Mouse (Mus musculus) retina, adult 2 months (tissue): ENCODE measurements around the gene Rasgef1b.

Experiments used
- DNase-seq: peaks from one replicate; pipeline ENCODE4 v3.0.0-alpha.2; 2012; ENCODE audit warnings: low read depth, low spot score

Rasgef1b gene

DNA sequence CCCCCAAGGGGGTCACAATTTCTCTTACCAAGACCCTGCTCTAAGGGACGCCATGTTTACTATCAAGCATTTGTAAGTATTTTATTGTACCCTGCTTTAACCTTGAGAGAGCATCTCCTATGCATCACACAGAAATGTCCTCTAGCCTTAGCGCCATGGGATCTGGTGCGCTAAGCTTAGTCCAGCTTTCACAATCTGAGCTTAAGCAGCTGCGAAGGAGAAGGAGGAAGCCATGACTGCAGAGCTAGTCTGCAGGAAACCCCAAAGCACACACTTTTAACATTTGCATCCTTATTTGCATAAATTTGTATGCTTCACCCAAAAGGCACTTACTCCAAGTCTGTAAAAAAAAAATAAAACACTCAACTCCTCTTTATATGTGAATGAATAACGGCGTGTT is 354.4 kb downstream of the Rasgef1b start:
- no peak for DNase-seq

DNA sequence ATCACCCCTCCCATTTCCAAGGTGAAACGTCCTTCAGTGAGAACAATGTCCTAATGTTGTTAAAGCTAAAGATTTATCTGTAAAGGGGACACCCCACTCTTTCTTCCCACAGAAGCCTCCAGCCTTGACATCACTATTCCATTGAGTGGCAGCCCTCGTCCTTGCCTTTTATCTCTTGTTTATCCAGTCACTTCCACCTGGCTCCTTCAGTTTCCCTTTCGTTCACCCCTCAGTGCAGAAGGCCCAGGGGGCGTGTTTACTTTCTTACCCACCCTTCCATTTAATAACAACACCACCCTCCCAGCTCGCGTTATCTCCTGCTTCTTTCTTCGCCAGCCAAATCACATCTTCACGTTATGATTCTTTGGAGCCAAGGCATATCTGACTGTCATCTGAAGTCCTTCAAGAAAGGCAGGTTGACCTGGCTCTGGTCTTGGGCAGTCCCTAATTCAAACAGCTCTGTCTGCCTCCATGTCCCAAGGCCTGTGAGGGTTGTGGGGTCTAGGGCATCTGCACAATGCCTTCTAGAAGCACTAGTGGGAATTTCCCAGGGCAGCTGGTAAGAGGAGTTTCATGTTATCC is 355.2 kb downstream of the Rasgef1b start:
- DNase-seq: no peak

DNA sequence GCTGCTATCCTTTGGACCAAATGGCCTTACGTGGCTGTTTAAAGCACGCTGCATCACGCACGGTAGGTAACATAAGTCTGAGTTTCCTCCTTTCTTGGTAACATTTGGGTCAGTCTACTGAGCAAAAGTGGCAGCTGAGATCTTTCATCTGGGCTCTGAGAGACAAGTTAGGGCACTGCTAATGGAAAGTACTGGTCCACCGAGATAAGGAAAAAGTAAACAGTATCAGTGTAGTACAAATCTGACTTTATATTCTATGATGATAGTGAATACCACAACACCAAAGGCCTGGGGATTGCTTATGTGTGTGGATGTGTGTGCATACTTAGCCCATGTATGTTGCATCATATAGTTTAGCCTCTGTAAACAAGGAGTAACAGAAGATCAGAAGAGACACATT is 358.2 kb downstream of the Rasgef1b start:
- no peak for DNase-seq

DNA sequence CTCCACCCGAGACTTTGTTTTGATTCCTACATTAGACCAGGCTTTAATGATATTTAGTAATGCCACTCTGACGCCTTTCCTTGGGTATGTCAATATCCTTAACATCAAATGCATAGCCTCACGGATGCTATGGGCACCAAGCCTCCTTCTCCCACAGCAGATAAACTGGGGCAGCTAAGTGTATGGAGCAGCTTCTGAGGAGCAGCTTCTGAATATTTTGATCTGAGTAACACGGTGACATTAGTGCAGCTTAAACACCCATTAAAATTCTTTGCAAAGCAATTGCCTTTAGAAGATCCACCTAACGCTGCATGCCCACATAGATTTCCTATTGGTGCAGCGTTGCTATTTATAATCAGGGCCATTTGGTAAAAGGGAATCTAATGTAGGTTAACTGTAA is 359.6 kb downstream of the Rasgef1b start:
- DNase-seq: no peak

DNA sequence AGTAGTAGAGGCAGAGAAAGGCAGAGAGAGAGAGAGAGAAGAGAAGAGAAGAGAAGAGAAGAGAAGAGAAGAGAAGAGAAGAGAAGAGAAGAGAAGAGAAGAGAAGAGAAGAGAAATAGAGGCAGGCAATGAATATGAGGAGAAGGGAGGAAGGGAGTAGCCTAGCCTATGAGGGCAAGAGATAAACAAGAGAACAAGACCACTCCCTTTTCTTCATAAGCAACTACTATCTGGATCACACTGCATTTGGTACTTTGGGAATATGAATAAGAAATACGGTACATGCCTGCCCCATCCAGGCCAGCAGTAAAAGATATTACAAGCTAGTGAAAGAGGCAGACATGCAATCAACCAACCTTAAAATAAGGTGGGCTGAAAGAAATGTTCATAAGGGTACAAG is 360.2 kb downstream of the Rasgef1b start:
- no peak for DNase-seq

DNA sequence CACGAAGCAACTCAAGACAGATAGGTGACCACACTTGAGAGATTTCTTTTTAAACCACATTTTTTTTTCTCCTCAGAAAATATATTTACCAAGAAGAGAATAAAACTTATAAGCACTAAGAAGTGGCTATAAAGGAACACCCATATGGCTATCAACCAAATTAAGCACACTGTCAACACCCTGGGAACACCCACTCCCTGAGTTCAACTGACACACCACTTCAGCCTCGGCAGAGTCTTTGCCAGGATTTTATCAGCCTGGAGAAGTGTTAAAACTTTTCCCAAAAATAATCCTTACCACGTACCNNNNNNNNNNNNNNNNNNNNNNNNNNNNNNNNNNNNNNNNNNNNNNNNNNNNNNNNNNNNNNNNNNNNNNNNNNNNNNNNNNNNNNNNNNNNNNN is 368.3 kb downstream of the Rasgef1b start:
- no peak for DNase-seq

DNA sequence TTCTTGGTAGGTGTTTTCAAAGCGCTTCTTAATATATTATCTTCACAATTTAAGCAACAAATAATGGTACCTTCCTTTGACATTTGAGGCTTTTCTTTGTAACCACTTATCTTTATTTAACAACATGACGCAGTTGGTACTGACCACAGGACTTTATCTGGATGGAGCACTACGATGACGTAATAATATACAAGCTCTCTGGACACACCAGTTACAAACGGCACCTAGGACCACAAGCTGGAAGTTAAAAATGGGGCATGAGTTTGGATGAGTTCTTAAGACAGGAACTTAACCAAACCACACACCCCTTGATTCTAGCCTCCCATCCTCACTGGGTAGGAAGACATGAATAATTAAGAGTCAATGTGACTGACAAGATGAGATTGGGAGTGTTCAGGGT is 369.6 kb downstream of the Rasgef1b start:
- no peak for DNase-seq

DNA sequence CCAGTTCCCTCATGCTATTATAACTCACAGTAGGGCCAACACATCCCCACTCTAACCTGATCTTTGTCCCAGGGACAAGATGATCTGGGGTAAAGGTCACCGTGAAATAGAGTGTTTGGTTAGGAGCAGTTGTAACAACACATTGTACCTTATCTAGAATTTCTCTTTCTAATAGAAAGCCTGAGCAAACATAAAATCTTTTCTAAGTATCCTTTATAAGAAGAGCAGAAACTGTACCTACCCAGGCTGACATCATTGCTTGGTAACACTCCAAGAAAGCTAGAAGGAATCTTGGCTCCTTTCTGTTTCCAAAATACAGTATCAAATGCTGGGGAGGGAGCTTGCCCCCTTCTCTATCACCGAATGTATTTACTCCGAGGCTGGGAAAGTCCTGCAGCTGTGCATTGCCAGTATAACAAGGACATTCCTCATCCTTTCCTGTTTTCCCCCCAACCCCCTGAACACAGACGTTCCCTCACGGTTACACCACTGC is 374.2 kb downstream of the Rasgef1b start:
- no peak for DNase-seq

DNA sequence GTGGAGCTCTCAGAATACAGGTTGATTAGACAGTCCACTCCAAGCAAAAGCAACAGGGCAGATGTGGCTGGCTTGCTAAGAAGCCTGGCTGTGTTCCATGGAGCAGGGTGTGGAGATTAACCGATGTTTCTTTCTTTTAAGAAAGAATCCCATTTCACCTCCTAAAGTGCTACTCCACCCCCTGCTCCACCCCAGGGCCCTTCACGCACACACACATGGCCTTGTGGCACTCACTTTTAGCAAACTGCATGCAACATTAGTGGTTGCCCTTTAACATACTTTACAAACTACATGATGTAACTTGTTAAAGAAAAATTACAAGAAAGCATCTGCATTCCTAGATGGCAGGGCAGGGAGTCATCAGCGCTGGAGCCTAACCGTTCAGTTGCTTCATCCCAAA is 378.8 kb downstream of the Rasgef1b start:
- DNase-seq: no peak

DNA sequence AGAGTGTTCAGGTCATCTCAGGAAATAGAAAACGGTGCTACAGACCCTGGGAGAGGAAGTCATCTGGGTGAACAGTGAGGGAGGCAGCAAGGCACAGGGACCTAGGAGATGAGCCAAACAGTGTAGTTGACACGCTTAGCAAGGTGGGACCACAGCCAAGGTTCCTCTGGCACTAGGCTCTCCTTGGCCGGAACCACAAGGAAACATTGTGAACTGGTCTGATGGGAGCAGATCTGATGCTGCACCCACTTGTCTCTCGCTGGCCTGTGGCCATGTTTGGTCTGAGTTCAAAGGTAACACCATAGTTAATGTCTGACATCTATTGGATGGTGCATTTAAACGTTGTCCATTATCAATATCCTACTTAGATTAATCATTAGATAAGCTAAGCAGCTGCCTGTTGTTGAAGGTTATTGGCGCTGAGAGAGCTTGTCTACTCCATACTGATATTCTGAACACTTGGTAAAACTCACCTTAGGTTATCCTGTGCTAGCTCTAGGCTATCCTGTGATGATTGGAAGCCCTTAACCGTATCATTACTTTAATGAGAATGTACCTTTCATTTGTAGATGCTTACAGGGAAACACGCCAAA is 380.5 kb downstream of the Rasgef1b start:
- DNase-seq: no peak

DNA sequence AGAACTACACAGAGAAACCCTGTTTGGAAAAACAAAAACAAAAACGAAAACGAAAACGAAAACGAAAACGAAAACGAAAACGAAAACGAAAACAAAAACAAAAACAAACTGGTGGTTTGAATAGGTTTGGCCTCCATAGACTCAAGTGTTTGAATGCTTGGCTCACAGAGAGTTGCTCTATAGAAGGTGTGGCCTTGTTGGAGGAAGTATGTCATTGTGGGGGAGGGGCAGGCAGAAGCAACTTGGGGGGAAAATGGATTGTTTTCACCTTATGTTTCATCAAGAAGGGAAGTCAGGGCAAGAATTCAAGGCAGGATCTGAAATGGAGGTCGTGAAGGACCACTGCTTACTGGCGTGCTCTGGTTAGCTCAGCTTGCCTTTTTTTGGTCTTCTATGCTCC is 386.3 kb downstream of the Rasgef1b start:
- no peak for DNase-seq

DNA sequence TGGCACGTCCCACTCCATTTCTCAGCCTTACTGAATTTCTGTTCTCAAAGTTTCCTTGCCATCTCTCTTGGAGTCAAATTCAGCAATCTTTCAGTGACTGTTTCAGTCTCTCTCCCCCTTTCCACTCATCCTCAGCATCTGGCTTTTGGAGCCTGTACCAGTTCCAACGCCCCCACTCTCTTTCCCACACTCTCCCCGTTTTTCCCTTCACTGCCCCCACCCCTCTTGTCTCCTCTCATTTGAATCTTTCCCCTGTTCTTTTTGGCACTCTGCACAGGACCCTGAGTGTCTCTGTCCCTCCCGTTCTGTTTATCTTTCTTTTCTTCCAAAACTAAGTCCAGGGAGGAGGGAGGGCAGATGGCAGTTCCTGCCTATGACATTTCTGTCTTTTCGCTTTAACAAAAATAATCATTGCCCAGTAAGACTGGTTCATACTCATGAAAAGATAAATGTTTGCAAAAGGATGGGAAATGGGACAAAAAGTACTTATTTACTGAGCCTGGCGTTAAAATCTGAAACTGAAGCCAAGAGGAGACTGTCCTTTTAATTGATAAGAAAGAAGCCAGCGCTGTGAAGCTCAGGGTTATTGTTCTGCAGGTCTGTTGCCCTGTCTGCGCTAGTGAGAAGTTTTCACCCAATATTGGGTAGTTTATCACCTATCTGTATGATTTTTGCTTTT is 388.4 kb downstream of the Rasgef1b start:
- DNase-seq: no peak

DNA sequence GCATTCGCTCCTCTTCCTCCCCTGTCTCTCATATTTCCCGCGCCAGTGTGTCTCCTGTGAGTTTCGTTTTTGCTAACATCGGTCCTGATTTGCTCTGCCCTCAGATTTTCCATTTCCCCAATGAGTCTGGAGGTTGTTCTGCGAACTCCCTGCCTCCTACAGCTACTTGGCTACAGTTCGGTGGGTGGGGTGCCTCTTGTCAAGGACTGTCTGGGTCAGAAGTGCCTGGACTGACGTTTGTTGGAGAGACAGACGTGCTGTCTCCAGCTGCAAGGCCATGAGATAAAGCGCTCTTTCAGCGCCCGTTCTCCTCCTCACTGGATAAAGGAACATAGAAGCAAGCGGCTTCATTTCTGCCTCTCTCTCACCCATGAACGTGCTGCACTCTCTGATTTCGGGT is 389.1 kb downstream of the Rasgef1b start:
- DNase-seq: no peak

DNA sequence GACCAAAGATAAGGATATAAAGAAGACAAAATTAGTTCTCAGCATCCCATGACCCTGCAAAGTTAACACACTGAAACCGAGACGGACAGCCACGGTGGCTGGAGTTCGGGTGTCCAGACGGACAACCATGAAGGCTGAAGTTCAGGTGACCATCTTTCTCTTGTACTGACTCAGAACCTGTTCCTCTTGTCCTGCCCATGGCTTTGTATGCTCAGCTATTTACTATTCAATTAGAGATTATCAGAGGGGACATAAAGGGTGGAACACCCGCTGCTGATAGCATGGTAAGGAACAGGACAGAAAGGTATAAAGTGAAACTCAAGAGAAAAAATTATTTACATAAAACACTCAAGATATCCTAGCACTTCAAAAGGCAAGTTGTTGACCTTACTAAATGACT is 390.0 kb downstream of the Rasgef1b start:
- DNase-seq: no peak

DNA sequence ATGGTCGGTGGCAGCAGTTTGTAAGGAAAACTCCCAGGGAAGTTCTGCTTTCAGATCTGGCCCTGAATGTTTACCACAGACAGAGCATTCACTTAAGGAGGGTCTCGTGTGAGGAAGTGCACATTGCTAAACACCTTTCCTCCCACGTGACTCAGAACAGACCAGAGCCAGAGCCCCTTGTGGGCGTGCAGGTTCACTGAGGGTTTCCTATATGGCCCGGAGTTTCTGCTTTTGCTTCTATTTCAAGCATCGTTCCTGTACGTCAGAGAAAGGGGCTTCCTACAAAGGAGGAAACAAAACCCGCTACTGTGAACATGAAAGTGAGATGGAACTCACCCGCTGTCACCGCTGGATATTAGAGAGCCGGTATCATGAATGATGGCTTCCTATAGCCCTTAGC is 392.4 kb downstream of the Rasgef1b start:
- DNase-seq: no peak

DNA sequence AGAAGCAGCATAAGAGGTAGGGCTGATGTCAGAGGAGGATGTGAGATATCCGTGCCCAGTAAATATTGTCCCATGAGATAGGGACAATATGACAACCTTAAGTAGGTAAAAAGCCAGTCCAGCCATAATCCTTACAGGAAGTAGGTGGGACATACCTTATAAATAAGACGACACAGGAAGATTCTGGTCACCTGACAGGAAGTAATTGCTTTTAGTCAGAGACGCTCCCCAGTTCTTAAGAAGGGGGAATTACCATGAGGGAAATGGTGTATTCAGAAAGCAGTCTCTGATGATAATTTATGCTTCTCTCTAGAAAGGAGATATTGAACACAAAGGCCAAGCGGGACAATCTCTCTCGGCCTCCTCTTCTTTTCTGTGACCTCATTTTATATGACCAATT is 394.8 kb downstream of the Rasgef1b start:
- no peak for DNase-seq

DNA sequence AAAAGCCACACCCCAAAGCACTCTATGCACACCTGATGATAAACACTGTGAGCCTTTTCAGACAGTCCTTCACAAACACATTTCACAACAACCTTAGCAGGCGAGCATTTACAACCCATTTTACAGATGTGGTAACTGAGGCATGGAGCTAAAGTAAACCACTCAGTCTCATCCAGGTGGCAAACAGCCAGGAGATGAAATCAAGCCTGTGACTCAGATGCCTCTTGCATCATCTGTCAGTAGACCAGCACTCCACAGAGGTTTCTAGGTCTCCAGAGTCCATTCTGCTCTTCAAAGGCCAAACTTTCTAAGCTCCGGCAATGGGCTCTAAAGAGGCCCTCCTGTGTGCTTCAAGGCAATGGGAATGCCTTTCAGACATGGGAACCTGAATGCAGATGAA is 396.8 kb downstream of the Rasgef1b start:
- DNase-seq: no peak

DNA sequence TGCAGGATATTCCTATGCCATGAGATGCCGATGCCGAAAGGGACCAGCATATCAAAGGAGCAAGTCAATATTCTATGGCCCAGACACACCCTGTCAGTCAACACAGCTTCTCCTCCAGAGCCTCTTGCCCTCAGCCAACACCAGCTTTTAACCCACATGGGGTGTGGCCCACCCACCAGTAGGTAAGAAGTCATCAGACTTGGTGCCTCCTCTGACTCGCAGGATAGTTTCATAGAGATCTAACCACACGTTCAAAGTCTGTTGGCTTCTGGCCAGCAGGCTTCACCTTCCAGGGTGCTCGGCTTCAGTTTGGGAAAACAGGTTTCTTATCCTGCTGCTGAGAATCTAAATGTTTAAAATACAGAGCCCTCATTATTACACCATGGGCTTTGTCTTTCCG is 399.8 kb downstream of the Rasgef1b start:
- no peak for DNase-seq

DNA sequence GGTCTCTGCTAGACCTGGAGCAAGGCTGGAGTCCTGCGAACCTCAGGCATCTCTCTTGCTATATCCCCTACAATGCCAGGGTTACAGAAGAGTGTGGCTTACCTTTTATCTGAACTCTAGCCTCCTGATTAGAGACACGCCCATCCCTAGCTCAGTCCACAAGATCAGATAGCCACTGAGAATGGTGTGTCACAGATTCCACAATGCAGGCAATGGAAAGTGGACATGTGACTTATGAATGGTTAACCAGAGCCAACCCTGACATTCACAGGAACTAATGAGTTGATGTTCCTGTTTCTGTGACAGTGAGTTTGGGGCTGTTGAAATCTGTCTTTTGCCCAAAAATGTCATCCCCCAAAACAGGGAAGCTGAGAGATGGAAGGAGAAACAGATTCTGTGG is 401.8 kb downstream of the Rasgef1b start:
- DNase-seq: no peak

DNA sequence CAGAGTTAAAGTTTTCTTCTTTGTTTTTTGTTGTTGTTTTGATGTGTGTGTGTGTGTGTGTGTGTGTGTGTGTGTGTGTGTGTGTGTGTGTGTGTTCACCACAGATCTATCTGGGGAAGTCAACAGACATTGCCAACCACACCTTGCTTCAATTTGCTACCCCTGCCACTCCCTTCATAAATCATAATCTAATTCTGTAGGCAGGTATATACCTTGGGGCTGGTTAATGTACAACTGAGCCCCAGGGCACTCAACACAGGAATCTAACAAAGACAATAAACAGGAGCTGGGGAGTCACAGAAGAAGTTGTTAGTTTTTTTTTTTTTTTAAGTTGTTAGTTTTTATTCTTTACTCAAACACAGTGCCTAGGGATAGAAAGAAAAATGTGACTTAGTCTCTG is 403.6 kb downstream of the Rasgef1b start:
- no peak for DNase-seq

DNA sequence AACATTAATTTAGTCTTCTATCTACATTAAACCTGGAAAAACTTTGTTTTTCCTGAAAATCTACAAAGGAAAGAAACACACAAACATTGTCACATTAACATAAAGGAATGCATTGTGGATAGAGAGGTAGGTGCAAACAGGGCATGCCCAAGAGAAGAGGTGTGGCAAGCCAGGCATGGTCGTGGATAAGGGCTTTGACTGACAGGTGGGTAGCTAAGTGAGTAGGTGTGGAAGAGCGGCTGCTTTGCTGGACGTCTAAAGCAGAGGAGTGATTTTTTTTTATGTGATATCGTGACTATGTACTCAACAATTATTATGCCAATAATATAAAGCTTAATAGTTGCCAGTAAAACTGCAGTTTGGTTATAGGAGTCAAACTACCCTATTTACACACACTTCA is 408.1 kb downstream of the Rasgef1b start:
- DNase-seq: no peak

DNA sequence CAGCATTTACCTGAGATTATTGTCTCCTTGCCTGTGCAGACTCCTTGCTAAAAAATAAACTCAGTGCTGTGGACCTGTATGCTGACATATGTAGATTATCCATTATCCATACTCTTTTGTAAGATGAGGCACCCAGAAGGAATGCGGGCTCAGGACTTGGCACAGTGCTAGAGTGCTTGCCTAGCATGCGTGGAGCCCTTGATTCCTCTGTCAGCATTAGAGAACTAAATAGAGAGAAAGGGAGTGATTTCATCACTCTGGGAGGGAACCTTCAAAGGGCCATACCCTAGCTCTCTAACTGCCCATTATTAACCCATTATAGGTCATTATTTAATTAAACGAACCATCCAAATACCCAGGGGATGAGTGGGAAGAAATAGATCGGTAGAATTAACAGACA is 430.9 kb downstream of the Rasgef1b start:
- no peak for DNase-seq

DNA sequence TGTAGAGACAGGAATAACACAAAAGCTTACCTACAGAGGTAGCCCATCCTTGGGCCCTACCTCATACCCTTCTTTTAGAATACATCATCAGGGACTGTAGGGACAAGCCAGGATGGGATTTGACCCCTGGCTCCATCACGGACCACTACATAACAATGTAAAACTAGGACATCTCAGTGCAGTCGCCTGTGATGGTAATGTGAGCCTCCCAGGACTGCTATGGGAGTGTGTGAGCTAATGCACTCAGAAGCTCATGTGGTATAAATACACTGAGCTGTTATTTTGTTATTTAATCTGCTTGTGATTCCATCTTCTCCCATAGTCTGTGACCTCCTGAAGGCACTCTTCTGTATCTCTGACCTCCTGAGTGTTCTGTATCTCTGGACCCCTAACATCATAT is 432.5 kb downstream of the Rasgef1b start:
- no peak for DNase-seq
